In the genomic region with DNA sequence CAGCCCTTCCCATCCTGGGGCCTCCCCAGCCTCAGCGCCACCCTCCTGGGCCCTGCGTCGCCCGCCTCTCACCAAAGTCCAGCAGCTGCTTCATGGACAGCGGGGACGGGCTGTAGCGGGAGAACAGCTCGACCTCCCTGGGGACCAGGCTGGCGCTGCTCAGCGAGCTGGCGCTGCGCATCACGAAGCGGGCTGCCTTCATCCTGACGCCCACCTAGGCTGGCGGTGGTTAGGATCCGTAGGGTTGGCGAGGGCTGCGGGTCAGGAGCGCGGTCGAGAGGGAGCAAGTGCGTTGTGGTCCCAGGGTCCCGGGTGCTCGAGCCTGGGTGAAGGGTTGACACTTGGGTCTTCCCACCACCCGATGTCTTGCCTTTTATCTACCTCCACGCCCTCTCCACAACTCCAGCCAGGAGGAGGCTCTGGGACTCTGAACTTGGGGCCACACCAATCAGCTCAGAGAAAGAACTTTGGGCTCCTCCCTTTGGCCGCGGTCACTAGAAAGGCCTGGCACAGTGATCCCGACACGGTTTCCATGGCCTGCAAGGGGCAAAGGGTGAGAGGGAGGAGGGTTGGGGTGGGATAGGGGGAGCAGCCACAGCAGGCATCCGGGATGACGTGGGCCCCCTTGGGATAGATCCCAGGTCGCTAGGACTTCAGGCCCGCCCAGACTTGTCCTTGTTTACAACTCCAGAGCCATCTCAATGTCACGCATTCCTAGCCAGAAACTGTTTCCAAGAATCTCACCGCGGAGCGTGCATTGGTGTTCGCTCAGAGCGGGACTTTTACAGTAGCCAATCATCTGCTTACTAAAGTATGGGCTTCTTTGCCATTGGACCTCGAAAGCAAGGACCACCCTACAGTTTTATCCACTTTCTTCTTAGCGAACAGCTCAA, we compare ENCODE assay signal across 8 mouse cellular contexts. TPM values are rescaled to one million over a fixed set of nuclear protein-coding genes. Genes with fewer than 3 reads are reported as not detected.
DNase-seq lines count a peak whose midpoint lies in the region; ATAC-seq lines count a peak whose summit lies in the region.

A gene (minus strand): TSS at position 349 of the 893 bp plus-strand sequence.

- WGBS in hindbrain, embryonic 16.5 days, result 1% methylated on average over 43 of the region's 43 CpGs

- peak; percentile 89 for DNase-seq in adrenal gland, adult 8-10 months
- DNase-seq in embryo, embryonic 10 days (ENCODE audit: low spot score), result peak; percentile 75
- peak; percentile 82 for DNase-seq in gastrocnemius, postnatal 10 days
- peak; percentile 49 for DNase-seq in left cerebral cortex, adult 11 months (ENCODE audit: low spot score)
- peak; percentile 87 for DNase-seq in lung, postnatal 14 days
- peak; percentile 42 for DNase-seq in right cerebral cortex, postnatal 14 days

- H3K4me2 ChIP-seq in hindbrain, embryonic 16.5 days (ENCODE audit: low read length), result peak within 1 kb of the TSS; percentile 100

- peak within 1 kb of the TSS; percentile 62 for H3K27ac ChIP-seq in hindbrain, embryonic 16.5 days (ENCODE audit: low read depth, low read length)

- no peaks in the 10 kb centered on the region for H3K27me3 ChIP-seq in hindbrain, embryonic 16.5 days (replicated peaks; ENCODE audit: control insufficient read depth, insufficient read depth, low read length)

- H3K36me3 ChIP-seq in hindbrain, embryonic 16.5 days (ENCODE audit: control insufficient read depth, insufficient read depth, low read length), result no peaks in the 10 kb centered on the region

- H3K9me3 ChIP-seq in hindbrain, embryonic 16.5 days (ENCODE audit: control insufficient read depth, low read length), result no peaks in the 10 kb centered on the region

- peak within 1 kb of the TSS; percentile 72 for H3K9ac ChIP-seq in hindbrain, embryonic 16.5 days (ENCODE audit: low read depth, low read length)

- peak; percentile 97 for ATAC-seq in hindbrain, embryonic 16.5 days
- no peak for ATAC-seq in CD4-positive, CD25-positive, alpha-beta regulatory T cell, adult 4 months

- peaks cover 11% of the 10 kb centered on the region for H3K4me1 ChIP-seq in hindbrain, embryonic 16.5 days (ENCODE audit: control insufficient read depth, insufficient read depth, low read depth, low read length)

- H3K4me3 ChIP-seq in hindbrain, embryonic 16.5 days (ENCODE audit: low read length), result peak within 1 kb of the TSS; percentile 59

RNA-seq across cellular contexts. Expression of the gene that starts here (rescaled TPM):
- 100 to 1,000 TPM in 1 of 4 experiments, 10 to 100 TPM in 3; 21.7 to 157 (median 79.9) TPM for total RNA-seq in adrenal gland, adult 8-10 months (2022)
- total RNA-seq in gastrocnemius, postnatal 10 days (2021), result 100 to 1,000 TPM; 273 to 374 TPM
- polyA plus RNA-seq in hindbrain, embryonic 16.5 days (2015; fragmentation: Nextera tagmentation; extraction: Ambion mirVana), result 1.7 and 2.4 TPM in 2 replicates
- polyA plus RNA-seq in CD4-positive, CD25-positive, alpha-beta regulatory T cell, adult 4 months (2017; shearing (Covaris generic)), result not detected
